Mouse (Mus musculus) CH12.LX (cell line): ENCODE data around the gene Lypd6b. TPM values are rescaled to one million over a fixed set of nuclear protein-coding genes. Genes with fewer than 3 reads are reported as not detected.

Experiments
- DNase-seq: peaks from one replicate; pipeline ENCODE4 v3.0.0-alpha.2; 2013; ENCODE audit errors: extremely low read depth
- H3K27ac ChIP-seq: 2 replicates; pipeline ENCODE4 v1.5.1; 2012; ENCODE audit warnings: low read depth, mild to moderate bottlenecking, control low read depth, moderate library complexity; ENCODE audit not compliant: insufficient read depth
- H3K27me3 ChIP-seq: replicated peaks from 2 replicates; pipeline ENCODE3; 2012; ENCODE audit warnings: inconsistent platforms
- H3K36me3 ChIP-seq, 2 experiments: replicated peaks in 1 of 2; 2 replicates each; pipeline versions ENCODE3 to v1.6.1; 2012; ENCODE audit warnings: inconsistent platforms in 1 of 2, low read length in 1 of 2, mild to moderate bottlenecking in 1 of 2, mixed read lengths in 1 of 2, moderate library complexity in 1 of 2; ENCODE audit not compliant: control insufficient read depth in 1 of 2, insufficient read depth in 1 of 2
- H3K4me1 ChIP-seq, 2 experiments: 2 replicates each; pipeline ENCODE4 v1.6.1; 2012; ENCODE audit warnings: inconsistent platforms in 1 of 2, moderate library complexity in 1 of 2; ENCODE audit not compliant: insufficient read depth in 2 of 2, control insufficient read depth in 1 of 2
- H3K4me2 ChIP-seq: 2 replicates; pipeline ENCODE4 v1.6.1; 2012; ENCODE audit warnings: low read depth, mild to moderate bottlenecking, control low read depth; ENCODE audit not compliant: poor library complexity, insufficient read depth, severe bottlenecking
- H3K4me3 ChIP-seq, 3 experiments: fragments of 150-350 bp in 1 of 3; sonication (generic) in 1 of 3; replicated peaks in 1 of 3; 2 replicates each; pipeline versions ENCODE3 to v1.5.1; 2011 to 2012; ENCODE audit warnings: low read depth in 2 of 3, low read length in 2 of 3, mild to moderate bottlenecking in 2 of 3, moderate library complexity in 2 of 3, control low read depth in 1 of 3, improper control_type of control experiment in 1 of 3, inconsistent platforms in 1 of 3, mixed read lengths in 1 of 3; ENCODE audit not compliant: poor library complexity in 1 of 3
- H3K79me2 ChIP-seq: replicated peaks from 2 replicates; pipeline ENCODE4 v1.6.1; 2012; ENCODE audit warnings: mild to moderate bottlenecking, moderate library complexity; ENCODE audit not compliant: control insufficient read depth, poor library complexity, insufficient read depth, severe bottlenecking; ENCODE audit errors: extremely low read depth
- H3K9ac ChIP-seq: 2 replicates; pipeline ENCODE4 v1.6.1; 2012; ENCODE audit warnings: low read depth, mild to moderate bottlenecking, control low read depth, moderate library complexity; ENCODE audit not compliant: insufficient read depth
- H3K9me3 ChIP-seq: replicated peaks from 2 replicates; pipeline ENCODE3; 2012; ENCODE audit warnings: low read length, inconsistent platforms, mixed read lengths
- CHD1 ChIP-seq: IDR thresholded peaks from 2 replicates; pipeline ENCODE4 v1.6.1; 2012; ENCODE audit warnings: low read depth, low read length, improper control_type of control experiment, inconsistent platforms
- CTCF ChIP-seq, 2 experiments: IDR thresholded peaks in 1 of 2; conservative IDR thresholded peaks in 1 of 2; 2 replicates each; pipeline ENCODE4 v1.5.1; 2011 to 2012; ENCODE audit warnings: low read depth in 2 of 2, low read length in 2 of 2, improper control_type of control experiment in 1 of 2, inconsistent platforms in 1 of 2, mild to moderate bottlenecking in 1 of 2, moderate library complexity in 1 of 2
- E2F4 ChIP-seq: IDR thresholded peaks from 2 replicates; pipeline ENCODE4 v1.6.1; 2011; ENCODE audit warnings: low read depth, low read length, improper control_type of control experiment; ENCODE audit not compliant: insufficient replicate concordance
- GABPA ChIP-seq: IDR thresholded peaks from 2 replicates; pipeline ENCODE4 v1.6.1; 2012; ENCODE audit warnings: low read depth, low read length, improper control_type of control experiment, inconsistent platforms; ENCODE audit not compliant: insufficient replicate concordance
- IRF4 ChIP-seq: IDR thresholded peaks from 2 replicates; pipeline ENCODE4 v1.6.1; 2014; ENCODE audit warnings: low read depth, mild to moderate bottlenecking, inconsistent platforms, low read length, improper control_type of control experiment
- KAT2A ChIP-seq: IDR thresholded peaks from 2 replicates; pipeline ENCODE4 v1.6.1; 2012; ENCODE audit warnings: low read length, improper control_type of control experiment, inconsistent platforms; ENCODE audit not compliant: insufficient replicate concordance
- MAFK ChIP-seq: IDR thresholded peaks from 2 replicates; pipeline ENCODE4 v1.6.1; 2011; ENCODE audit warnings: low read length, improper control_type of control experiment; ENCODE audit not compliant: insufficient replicate concordance
- MAX ChIP-seq: IDR thresholded peaks from 2 replicates; pipeline ENCODE4 v1.6.1; 2011; ENCODE audit warnings: low read length, improper control_type of control experiment
- MAZ ChIP-seq: IDR thresholded peaks from 2 replicates; pipeline ENCODE4 v1.6.1; 2012; ENCODE audit warnings: low read depth, mild to moderate bottlenecking, inconsistent platforms, low read length, improper control_type of control experiment, moderate library complexity
- MXI1 ChIP-seq: IDR thresholded peaks from 2 replicates; pipeline ENCODE4 v1.6.1; 2011; ENCODE audit warnings: mild to moderate bottlenecking, low read depth, low read length, improper control_type of control experiment
- MYC ChIP-seq: IDR thresholded peaks from 2 replicates; pipeline ENCODE4 v1.6.1; 2011; ENCODE audit warnings: low read depth, mild to moderate bottlenecking, improper control_type of control experiment, low read length
- NELFE ChIP-seq: IDR thresholded peaks from 2 replicates; pipeline ENCODE4 v1.6.1; 2011; ENCODE audit warnings: low read depth, low read length, improper control_type of control experiment
- NRF1 ChIP-seq: IDR thresholded peaks from 2 replicates; pipeline ENCODE4 v1.6.1; 2014; ENCODE audit warnings: low read depth, mild to moderate bottlenecking, inconsistent platforms, low read length, improper control_type of control experiment, moderate library complexity
- PAX5 ChIP-seq: IDR thresholded peaks from 2 replicates; pipeline ENCODE4 v1.6.1; 2012; ENCODE audit warnings: low read length, inconsistent platforms, mixed read lengths
- POLR2A ChIP-seq: IDR thresholded peaks from 2 replicates; pipeline ENCODE4 v1.6.1; 2011; ENCODE audit warnings: low read depth, mild to moderate bottlenecking, improper control_type of control experiment, low read length
- POLR2AphosphoS2 ChIP-seq: IDR thresholded peaks from 2 replicates; pipeline ENCODE4 v1.6.1; 2011; ENCODE audit warnings: low read depth, low read length, improper control_type of control experiment
- RAD21 ChIP-seq: IDR thresholded peaks from 2 replicates; pipeline ENCODE4 v1.6.1; 2011; ENCODE audit warnings: low read depth, mild to moderate bottlenecking, low read length, improper control_type of control experiment, moderate library complexity
- RCOR1 ChIP-seq: conservative IDR thresholded peaks from 2 replicates; pipeline ENCODE4 v1.6.1; 2012; ENCODE audit warnings: low read depth, mild to moderate bottlenecking, inconsistent platforms, low read length, improper control_type of control experiment
- SMC3 ChIP-seq: IDR thresholded peaks from 2 replicates; pipeline ENCODE4 v1.6.1; 2011; ENCODE audit warnings: low read depth, low read length, improper control_type of control experiment
- TBP ChIP-seq: conservative IDR thresholded peaks from 2 replicates; pipeline ENCODE4 v1.6.1; 2011; ENCODE audit warnings: low read depth, low read length, improper control_type of control experiment
- TCF12 ChIP-seq: IDR thresholded peaks from 2 replicates; pipeline ENCODE4 v1.6.1; 2014; ENCODE audit warnings: low read depth, mild to moderate bottlenecking, inconsistent platforms, low read length, improper control_type of control experiment
- UBTF ChIP-seq: IDR thresholded peaks from 2 replicates; pipeline ENCODE4 v1.6.1; 2012; ENCODE audit warnings: low read depth, mild to moderate bottlenecking, inconsistent platforms, low read length, improper control_type of control experiment, moderate library complexity
- USF1 ChIP-seq: IDR thresholded peaks from 2 replicates; pipeline ENCODE4 v1.6.1; 2014; ENCODE audit warnings: low read depth, mild to moderate bottlenecking, inconsistent platforms, low read length, improper control_type of control experiment
- USF2 ChIP-seq: conservative IDR thresholded peaks from 2 replicates; pipeline ENCODE4 v1.6.1; 2011; ENCODE audit warnings: low read depth, low read length, improper control_type of control experiment
- ZC3H11A ChIP-seq: IDR thresholded peaks from 2 replicates; pipeline ENCODE4 v1.6.1; 2012; ENCODE audit warnings: low read depth, mild to moderate bottlenecking, inconsistent platforms, low read length, improper control_type of control experiment
- ZKSCAN1 ChIP-seq: IDR thresholded peaks from 2 replicates; pipeline ENCODE4 v1.6.1; 2012; ENCODE audit warnings: low read depth, inconsistent platforms, low read length, improper control_type of control experiment, borderline replicate concordance
- ZMIZ1 ChIP-seq: IDR thresholded peaks from 2 replicates; pipeline ENCODE4 v1.6.1; 2012; ENCODE audit warnings: low read depth, mild to moderate bottlenecking, inconsistent platforms, low read length, improper control_type of control experiment
- ZNF384 ChIP-seq: IDR thresholded peaks from 2 replicates; pipeline ENCODE4 v1.6.1; 2012; ENCODE audit warnings: low read depth, low read length, improper control_type of control experiment, inconsistent platforms
- dilution Hi-C: fragments of 300-500 bp; cut with MboI; formaldehyde crosslinking; loops from 2 replicates; pipeline ENCODE4 v1.14.3; 2020; ENCODE audit warnings: low sequenced_read_pairs; ENCODE audit not compliant: extremely low pct_unique_long_range_greater_than_20kb, extremely low pct_ligation_motif_present
- in situ Hi-C: fragments of 300-500 bp; cut with MboI; formaldehyde crosslinking; loops from 3 replicates; pipeline ENCODE4 v1.14.3; 2019; ENCODE audit warnings: low sequenced_read_pairs, low pct_ligation_motif_present, low pct_unique_long_range_greater_than_20kb, mixed read lengths
- polyA plus RNA-seq: library from polyadenylated mRNA; unstranded; fragments of >175 nt; gene quantifications from 2 replicates; pipeline ENCODE4 v1.2.1, GENCODE M21; 2012; ENCODE audit warnings: low read depth; ENCODE audit not compliant: insufficient read length
- total RNA-seq, 2 experiments: library from RNA; depleted of rRNA; stranded (reverse); fragments of 300-350 nt in 1 of 2; fragments of >200 nt in 1 of 2; gene quantifications; 2 replicates each; pipeline ENCODE4 v1.2.3; 2012 to 2014

Lypd6b gene
- total and polyA plus RNA-seq, 3 experiments, result 0.15 to 1.4 TPM; not detected in 1

DNA sequence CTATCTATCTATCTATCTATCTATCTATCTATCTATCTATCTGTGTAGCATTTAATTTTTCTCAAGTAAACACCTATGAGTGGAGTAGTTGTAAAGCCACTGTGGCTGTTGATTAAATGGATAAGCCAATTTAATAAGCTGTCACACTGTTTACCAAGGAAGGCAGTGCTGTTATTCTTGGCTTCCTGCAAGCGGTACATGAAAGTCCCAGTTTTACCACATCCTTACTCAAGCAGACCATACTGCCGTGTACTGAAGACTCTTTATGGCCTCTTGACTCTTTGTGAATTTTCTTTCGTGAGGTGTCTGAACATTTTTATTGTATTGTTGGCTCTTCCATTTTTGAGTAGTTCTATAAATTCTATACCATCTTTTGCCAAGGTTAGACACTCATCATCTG, 58.6 kb downstream of the Lypd6b start:
- in situ Hi-C loops, result no loop called here
- TF ChIP-seq TBP (no peak), MAFK (no peak), RCOR1 (no peak), MYC (no peak), CHD1 (no peak), USF1 (no peak), NRF1 (no peak), CTCF (conservative IDR thresholded peaks at IDR 0.05 in 1 of 2, IDR thresholded peaks at IDR 0.05 in 1 of 2; ENCODE audit: low read depth in 2 of 2, low read length in 2 of 2) (no peak), E2F4 (no peak), MXI1 (no peak), POLR2A (no peak), ZC3H11A (no peak), USF2 (no peak), ZMIZ1 (no peak), ZKSCAN1 (no peak), ZNF384 (no peak), TCF12 (no peak), UBTF (no peak), MAZ (no peak), GABPA (no peak)
- TF ChIP-seq, all 38 proteins: peak for 0
- H3K79me2 ChIP-seq, result no peaks in the 10 kb centered on the region
- dilution Hi-C loops, result no loop called here
- H3K4me1 ChIP-seq, result 0 out of 4 replicates have a peak, but pooled peaks cover 0 to 5% of the 10 kb centered on the region in 2 experiments
- H3K9ac ChIP-seq, result no peak overlapping the region
- no peak for DNase-seq
- no peaks in the 10 kb centered on the region for H3K27me3 ChIP-seq
- no peak overlapping the region for H3K4me3 ChIP-seq
- no peaks in the 10 kb centered on the region for H3K36me3 ChIP-seq
- H3K9me3 ChIP-seq, result no peaks in the 10 kb centered on the region
- H3K4me2 ChIP-seq, result no peak overlapping the region
- no peak overlapping the region for H3K27ac ChIP-seq

DNA sequence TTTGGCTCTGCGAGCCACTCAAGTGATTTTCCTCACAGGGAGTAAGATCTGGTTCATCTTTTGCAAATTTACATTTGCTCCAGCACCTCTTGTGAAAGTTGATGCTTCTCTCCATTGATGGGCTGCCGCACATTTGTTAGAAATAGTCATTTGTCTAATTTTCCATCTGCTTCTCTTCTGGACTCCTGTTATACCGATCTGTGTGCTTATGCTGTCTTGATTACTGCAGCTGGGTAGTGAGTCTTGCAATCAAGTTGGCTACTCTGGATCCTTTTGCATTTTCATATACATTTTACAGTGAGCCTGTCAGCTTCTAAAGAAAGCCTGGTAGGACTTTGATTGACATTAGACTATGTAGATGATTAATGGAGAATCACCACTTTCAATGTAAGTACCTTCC, 59.4 kb downstream of the Lypd6b start:
- in situ Hi-C loops, result no loop called here
- Histone ChIP-seq H3K27me3 (no peaks in the 10 kb centered on the region), H3K79me2 (no peaks in the 10 kb centered on the region), H3K4me1 (peaks cover 2 to 5% of the 10 kb centered on the region in 2 experiments; a peak in 1 of 4 replicates), H3K27ac (no peak overlapping the region)
- TF ChIP-seq USF1 (no peak), POLR2AphosphoS2 (no peak), PAX5 (no peak), UBTF (no peak), MAX (no peak), SMC3 (no peak), IRF4 (no peak), MXI1 (no peak), POLR2A (no peak), TBP (no peak), NELFE (no peak), KAT2A (no peak), ZNF384 (no peak), RAD21 (no peak)
- TF ChIP-seq, all 38 proteins: peak for 0
- H3K4me3 ChIP-seq, result no peak overlapping the region
- no peaks in the 10 kb centered on the region for H3K9me3 ChIP-seq
- no peaks in the 10 kb centered on the region for H3K36me3 ChIP-seq
- dilution Hi-C loops, result no loop called here
- no peak for DNase-seq
- no peak overlapping the region for H3K9ac ChIP-seq
- H3K4me2 ChIP-seq, result no peak overlapping the region
